Mouse (Mus musculus) C2C12 (cell line): ENCODE measurements around the gene Cdk14. TPM values are rescaled to one million over a fixed set of nuclear protein-coding genes. Genes with fewer than 3 reads are reported as not detected.

ENCODE experiments used
- H3K27me3 ChIP-seq: one replicate; pipeline ENCODE4 v1.6.1; 2011; ENCODE audit not compliant: control insufficient read depth, insufficient read depth, insufficient read length
- H3K36me3 ChIP-seq: one replicate; pipeline ENCODE4 v1.6.1; 2011; ENCODE audit not compliant: control insufficient read depth, insufficient read depth
- H3K4me3 ChIP-seq: one replicate; pipeline ENCODE4 v1.5.1; 2011; ENCODE audit warnings: mild to moderate bottlenecking, control low read depth; ENCODE audit not compliant: poor library complexity, insufficient read depth, severe bottlenecking
- H3K79me2 ChIP-seq: one replicate; pipeline ENCODE4 v1.6.1; 2011; ENCODE audit not compliant: control insufficient read depth, insufficient read depth
- H3K79me3 ChIP-seq: one replicate; pipeline ENCODE4 v1.6.1; 2011; ENCODE audit warnings: low read depth, control low read depth
- H3ac ChIP-seq: one replicate; pipeline ENCODE3; 2011; ENCODE audit warnings: low read depth; ENCODE audit not compliant: control insufficient read depth, insufficient read length
- CEBPB ChIP-seq: IDR thresholded peaks from one replicate; pipeline ENCODE4 v1.6.1; 2011; ENCODE audit warnings: low read depth, mild to moderate bottlenecking, control low read depth, moderate library complexity
- CTCF ChIP-seq: IDR thresholded peaks from one replicate; pipeline ENCODE4 v1.5.1; 2011; ENCODE audit not compliant: control insufficient read depth, insufficient read depth, insufficient read length
- FOSL1 ChIP-seq: IDR thresholded peaks from one replicate; pipeline ENCODE4 v1.8.0; 2011; ENCODE audit warnings: mild to moderate bottlenecking, low read length; ENCODE audit not compliant: poor library complexity, insufficient read depth, severe bottlenecking
- MAX ChIP-seq: IDR thresholded peaks from one replicate; pipeline ENCODE4 v1.6.1; 2011; ENCODE audit warnings: mild to moderate bottlenecking, control low read depth
- MYOD1 ChIP-seq: IDR thresholded peaks from one replicate; pipeline ENCODE4 v1.6.1; 2011; ENCODE audit warnings: low read depth; ENCODE audit not compliant: control insufficient read depth, insufficient read length
- MYOG ChIP-seq: IDR thresholded peaks from one replicate; pipeline ENCODE4 v1.6.1; 2011; ENCODE audit not compliant: control insufficient read depth, insufficient read length; ENCODE audit errors: extremely low read depth
- USF1 ChIP-seq: IDR thresholded peaks from one replicate; pipeline ENCODE4 v1.6.1; 2011; ENCODE audit warnings: low read depth, mild to moderate bottlenecking, control low read depth, moderate library complexity
- polyA plus RNA-seq: library from polyadenylated mRNA; unstranded; fragments of >200 nt; fragmentation: generic; extraction: Trizol; gene quantifications from one replicate; pipeline ENCODE4 v1.2.1, GENCODE M21; 2012; ENCODE audit warnings: missing spikeins

Cdk14 gene
- polyA plus RNA-seq, 1 experiment: 15.9 TPM

DNA sequence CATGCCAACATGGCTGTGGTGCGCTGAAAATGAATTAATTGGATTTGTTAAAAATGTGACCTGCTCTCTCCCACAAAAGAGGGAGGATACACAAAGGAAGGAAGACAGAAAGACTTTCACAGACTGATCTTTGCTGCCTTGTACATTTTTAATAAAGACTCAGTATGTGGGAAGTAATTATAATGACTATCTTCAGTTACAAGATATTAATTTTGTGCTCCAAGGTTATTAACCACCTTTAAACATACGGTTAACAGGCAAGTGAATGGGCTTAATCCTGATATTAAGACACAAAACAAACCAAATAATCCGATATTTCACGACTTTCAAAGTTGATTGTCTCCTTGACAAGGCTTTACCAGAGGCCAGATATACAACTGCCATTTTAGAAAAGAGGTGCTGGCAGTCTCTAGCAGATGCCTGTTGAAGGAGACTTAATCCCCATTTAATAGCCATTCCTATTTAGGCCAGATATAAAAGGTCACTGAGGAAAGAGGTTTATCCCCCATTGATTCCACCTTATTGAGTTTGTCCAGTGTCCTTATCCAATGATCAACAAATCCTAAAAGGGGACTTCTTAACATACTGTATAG lies 411.9 kb downstream of the Cdk14 start:
- Histone ChIP-seq H3ac (no peak overlapping the region), H3K79me2 (no peaks in the 10 kb centered on the region), H3K4me3 (no peak overlapping the region), H3K79me3 (no peaks in the 10 kb centered on the region), H3K36me3 (no peaks in the 10 kb centered on the region), H3K27me3 (no peaks in the 10 kb centered on the region)
- TF ChIP-seq MAX: no peak
- TF ChIP-seq USF1: no peak
- TF ChIP-seq MYOG: no peak
- no peak for TF ChIP-seq CTCF
- no peak for TF ChIP-seq FOSL1
- no peak for TF ChIP-seq CEBPB
- TF ChIP-seq MYOD1: no peak

- Histone ChIP-seq H3K79me3 (no peaks in the 10 kb centered on the region), H3K36me3 (no peaks in the 10 kb centered on the region), H3K4me3 (no peak overlapping the region), H3K79me2 (no peaks in the 10 kb centered on the region), H3ac (no peak overlapping the region), H3K27me3 (no peaks in the 10 kb centered on the region)
- TF ChIP-seq FOSL1 (no peak), CEBPB (no peak), MYOD1 (no peak), MAX (no peak)
Observed at GRCm38 (mm10) chr5:5007489-5008152, 412.5 kb downstream of the Cdk14 start.

DNA sequence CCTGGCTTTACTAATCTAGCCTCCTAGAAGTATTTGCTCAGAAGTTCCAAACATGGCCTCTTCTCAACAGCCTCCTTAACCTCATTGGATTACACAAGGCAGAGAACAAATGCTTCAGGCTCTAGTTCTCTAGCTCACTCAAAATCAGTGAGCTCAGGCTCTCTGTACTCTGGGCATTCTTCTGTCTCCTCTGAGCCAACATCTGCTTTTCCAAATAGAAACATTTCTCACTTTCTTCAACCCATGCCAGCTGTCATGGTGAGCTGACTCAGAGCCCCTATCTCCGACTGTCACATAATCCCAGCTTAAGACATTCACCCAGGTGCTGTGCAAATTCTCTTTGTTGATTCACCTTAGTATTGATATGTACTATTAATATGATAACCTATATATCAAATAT lies 414.5 kb downstream of the Cdk14 start:
- Histone ChIP-seq H3K79me3 (no peaks in the 10 kb centered on the region), H3ac (no peak overlapping the region), H3K79me2 (no peaks in the 10 kb centered on the region), H3K4me3 (no peak overlapping the region), H3K27me3 (no peaks in the 10 kb centered on the region), H3K36me3 (no peaks in the 10 kb centered on the region)
- no peak for TF ChIP-seq FOSL1

DNA sequence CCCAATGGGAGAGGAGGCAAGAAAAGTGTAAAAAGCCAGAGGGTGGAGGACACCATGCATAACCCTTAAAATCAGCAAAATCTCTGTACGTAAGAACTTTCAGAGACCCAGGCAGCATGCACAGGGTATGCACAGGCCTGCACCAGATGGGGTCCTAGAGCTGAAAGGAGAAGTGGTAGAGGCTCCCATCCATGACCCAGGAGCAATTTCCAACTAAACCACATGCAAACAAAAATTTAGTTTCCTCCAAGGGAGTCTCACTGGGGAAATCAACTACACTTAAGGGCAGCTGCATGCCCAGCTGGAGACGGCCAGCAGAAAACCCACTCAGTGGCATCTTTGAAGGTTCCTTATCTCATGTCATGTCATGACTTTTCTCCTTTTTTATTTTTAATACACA lies 415.4 kb downstream of the Cdk14 start:
- H3K79me2 ChIP-seq: no peaks in the 10 kb centered on the region
- no peaks in the 10 kb centered on the region for H3K36me3 ChIP-seq
- no peaks in the 10 kb centered on the region for H3K79me3 ChIP-seq
- TF ChIP-seq CEBPB (no peak), MAX (no peak), MYOG (no peak), CTCF (no peak), MYOD1 (no peak), USF1 (no peak), FOSL1 (no peak)
- no peak overlapping the region for H3ac ChIP-seq
- no peak overlapping the region for H3K4me3 ChIP-seq
- H3K27me3 ChIP-seq: no peaks in the 10 kb centered on the region

DNA sequence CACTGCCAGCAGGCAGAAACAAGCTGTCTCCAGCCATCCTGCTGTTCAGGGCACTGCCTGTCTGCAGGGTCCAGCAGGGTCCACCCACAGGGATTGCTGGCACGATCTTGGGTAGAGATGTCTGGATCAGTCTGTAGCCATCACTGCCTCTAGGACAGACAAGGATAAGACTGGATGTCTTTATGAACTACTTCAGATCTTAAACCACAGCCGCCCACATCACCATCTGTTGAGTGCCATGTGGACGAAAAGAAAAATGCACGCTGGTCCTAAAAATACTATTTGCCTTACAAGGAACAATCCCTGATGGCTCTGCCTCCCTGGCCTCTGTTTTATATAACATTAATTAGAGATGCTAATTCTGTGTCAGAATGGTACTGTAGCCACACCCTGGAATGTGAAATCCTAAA lies 426.9 kb downstream of the Cdk14 start:
- Histone ChIP-seq H3K27me3 (no peaks in the 10 kb centered on the region), H3ac (no peak overlapping the region), H3K79me2 (no peaks in the 10 kb centered on the region), H3K36me3 (no peaks in the 10 kb centered on the region), H3K4me3 (no peak overlapping the region), H3K79me3 (no peaks in the 10 kb centered on the region)
- peak; percentile 28 for TF ChIP-seq MYOD1
- no peak for TF ChIP-seq USF1

- TF ChIP-seq MYOD1 (no peak), CEBPB (no peak), FOSL1 (no peak), CTCF (no peak), MAX (no peak), USF1 (no peak), MYOG (no peak)
- Histone ChIP-seq H3K36me3 (no peaks in the 10 kb centered on the region), H3K27me3 (no peaks in the 10 kb centered on the region), H3ac (no peak overlapping the region), H3K4me3 (no peak overlapping the region), H3K79me3 (no peaks in the 10 kb centered on the region), H3K79me2 (no peaks in the 10 kb centered on the region)
Observed at GRCm38 (mm10) chr5:4991023-4991422, 429.1 kb downstream of the Cdk14 start.
